ENCODE assay signal across 7 mouse cellular contexts in genomic region chr1:64616531-64616880, GRCm38 (mm10). TPM values are rescaled to one million over a fixed set of nuclear protein-coding genes. Genes with fewer than 3 reads are reported as not detected.
DNase-seq lines count a peak whose midpoint lies in the region; ATAC-seq and TF ChIP-seq lines count a peak whose summit lies in the region.

No protein-coding gene starts in this region.

- no peak for TF ChIP-seq CTCF in thymus, adult 2 months (IDR thresholded peaks at IDR 0.05; ENCODE audit: borderline replicate concordance, control insufficient read depth, extremely low read depth, insufficient read depth, low read length, poor library complexity)

- H3K36me3 ChIP-seq in thymus, adult 2 months (ENCODE audit: control insufficient read depth, insufficient read depth, low read length) = no peaks in the 10 kb centered on the region
- H3K36me3 ChIP-seq in forebrain, embryonic 10.5 days (replicated peaks) = peaks cover 25% of the 10 kb centered on the region
- H3K36me3 ChIP-seq in limb, embryonic 13.5 days = peaks cover 18% of the 10 kb centered on the region

- H3K27ac ChIP-seq in thymus, adult 2 months (ENCODE audit: control insufficient read depth, insufficient read depth, low read length) = peak overlapping the region; percentile 19; the same call in 1 of the 2 replicates
- peak overlapping the region; percentile 97 for H3K27ac ChIP-seq in forebrain, embryonic 10.5 days
- H3K27ac ChIP-seq in limb, embryonic 13.5 days = peak overlapping the region; percentile 98; the same call in 1 of the 2 replicates

- no peaks in the 10 kb centered on the region for H3K4me1 ChIP-seq in thymus, adult 2 months (replicated peaks; ENCODE audit: control insufficient read depth, insufficient read depth, low read length)
- H3K4me1 ChIP-seq in forebrain, embryonic 10.5 days = peaks cover 35% of the 10 kb centered on the region
- peaks cover 38% of the 10 kb centered on the region for H3K4me1 ChIP-seq in limb, embryonic 13.5 days

- H3K4me3 ChIP-seq in thymus, adult 2 months (ENCODE audit: control insufficient read depth, insufficient read depth, low read length) = peak overlapping the region; percentile 86
- H3K4me3 ChIP-seq in forebrain, embryonic 10.5 days = peak overlapping the region; percentile 75
- H3K4me3 ChIP-seq in limb, embryonic 13.5 days = peak overlapping the region; percentile 67

- no peaks in the 10 kb centered on the region for H3K9me3 ChIP-seq in forebrain, embryonic 10.5 days
- no peaks in the 10 kb centered on the region for H3K9me3 ChIP-seq in limb, embryonic 13.5 days

- peak overlapping the region; percentile 77 for H3K4me2 ChIP-seq in limb, embryonic 13.5 days (replicated peaks)

- no peak for TF ChIP-seq POLR2A in thymus, adult 2 months (IDR thresholded peaks at IDR 0.05; ENCODE audit: control insufficient read depth, extremely low read depth, insufficient read depth, low read length, poor library complexity)

- peak overlapping the region; percentile 94 for H3K9ac ChIP-seq in limb, embryonic 13.5 days

- H3K27me3 ChIP-seq in thymus, adult 2 months (ENCODE audit: control insufficient read depth, insufficient read depth, low read length) = no peaks in the 10 kb centered on the region
- H3K27me3 ChIP-seq in forebrain, embryonic 10.5 days (ENCODE audit: poor library complexity, severe bottlenecking) = no peaks in the 10 kb centered on the region
- H3K27me3 ChIP-seq in limb, embryonic 13.5 days = no peaks in the 10 kb centered on the region

- no peak for DNase-seq in thymus, adult 2 months
- DNase-seq in thymus, postnatal 14 days = no peak
- DNase-seq in forebrain, embryonic 10.5 days (ENCODE audit: extremely low spot score, low spot score) = no peak
- peak; percentile 52 for DNase-seq in skeletal muscle tissue, adult 2 months (ENCODE audit: low read depth, low spot score)
- no peak for DNase-seq in right cerebral cortex, adult 2 months (ENCODE audit: low spot score in 2 of 2)
- DNase-seq in adrenal gland, postnatal 4 days (ENCODE audit: low spot score in 2 of 2) = no peak

- WGBS in thymus, adult 2 months = 14% methylated on average over 8 of the region's 8 CpGs
- WGBS in forebrain, embryonic 10.5 days = 9% methylated on average over 8 of the region's 8 CpGs
- 5% methylated on average over 8 of the region's 8 CpGs for WGBS in limb, embryonic 13.5 days

- 0 out of 2 replicates have a peak, but pooled peaks have one; percentile 17 for ATAC-seq in limb, embryonic 13.5 days (ENCODE audit: low FRiP score, low read depth)

RNA-seq across cellular contexts. Expression of gene Mettl21a, which starts 0.5 kb away (rescaled TPM):
- polyA plus RNA-seq in thymus, adult 2 months (2012; rRNA removed) = 5.9 and 8.3 TPM in 2 replicates
- 22.2 and 22.3 TPM in 2 replicates for polyA plus RNA-seq in forebrain, embryonic 10.5 days (2016; fragmentation: Nextera tagmentation; extraction: Ambion mirVana)
- 26.0 and 27.2 TPM in 2 replicates for polyA plus RNA-seq in limb, embryonic 13.5 days (2015; fragmentation: Nextera tagmentation; extraction: Ambion mirVana)
- 10 to 100 TPM; 14.8 to 16.3 TPM for total RNA-seq in adrenal gland, postnatal 4 days (2021)

Comparison
In these comparisons a context has a peak if more than half of its experiments do, and no peak if none do; other contexts are left out.
1. H3K27ac ChIP-seq: peak in every context shown above with its lines; median percentile 98 in limb, embryonic 13.5 days; 97 in forebrain, embryonic 10.5 days; 19 in thymus, adult 2 months.